Mouse (Mus musculus) neural tube, embryonic 13.5 days (tissue): ENCODE data around the gene Phxr2. TPM values are rescaled to one million over a fixed set of nuclear protein-coding genes. Genes with fewer than 3 reads are reported as not detected.
"Not testable (repeated sequence)": the region's sequence is repeated elsewhere in the genome, so short reads cannot be mapped to it uniquely, and the experiment has no call there.

Experiments
- ATAC-seq: fragments of 200-750 bp; cut with Nextera tagmentation; 2 replicates; pipeline ENCODE4 v1.8.0; 2017; ENCODE audit warnings: low read depth, mild to moderate bottlenecking, moderate TSS enrichment, moderate library complexity
- H3K27ac ChIP-seq: fragments of 300-500 bp; sonication (generic); replicated peaks from 2 replicates; pipeline ENCODE4 v1.5.1; 2015; ENCODE audit warnings: moderate library complexity, mild to moderate bottlenecking, inconsistent platforms
- H3K27me3 ChIP-seq: fragments of 300-500 bp; sonication (generic); 2 replicates; pipeline ENCODE4 v1.6.1; 2015; ENCODE audit warnings: mild to moderate bottlenecking, inconsistent platforms
- H3K36me3 ChIP-seq: fragments of 300-500 bp; sonication (generic); 2 replicates; pipeline ENCODE4 v1.6.1; 2015; ENCODE audit warnings: mild to moderate bottlenecking, inconsistent platforms
- H3K4me1 ChIP-seq: fragments of 300-500 bp; sonication (generic); replicated peaks from 2 replicates; pipeline ENCODE4 v1.6.1; 2015; ENCODE audit warnings: inconsistent platforms
- H3K4me2 ChIP-seq: fragments of 300-500 bp; sonication (generic); 2 replicates; pipeline ENCODE4 v1.6.1; 2015; ENCODE audit warnings: inconsistent platforms, mild to moderate bottlenecking, moderate library complexity
- H3K4me3 ChIP-seq: fragments of 300-500 bp; sonication (generic); 2 replicates; pipeline ENCODE4 v1.5.1; 2015; ENCODE audit warnings: mild to moderate bottlenecking, inconsistent platforms
- H3K9ac ChIP-seq: fragments of 300-500 bp; sonication (generic); 2 replicates; pipeline ENCODE4 v1.6.1; 2015; ENCODE audit warnings: moderate library complexity, mild to moderate bottlenecking, inconsistent platforms
- H3K9me3 ChIP-seq: fragments of 300-500 bp; sonication (generic); 2 replicates; pipeline ENCODE4 v1.6.1; 2016; ENCODE audit warnings: inconsistent platforms
- WGBS: fragments of 180-500 bp; shearing (Covaris S2); methylation state at CpG from one replicate; pipeline ENCODE4 v1.1.7; 2015; 5-methylcytosine and 5-hydroxymethylcytosine counted together
- polyA plus RNA-seq: library from polyadenylated mRNA; unstranded; fragments of >200 nt; fragmentation: Nextera tagmentation; extraction: Ambion mirVana; gene quantifications from 2 replicates; pipeline ENCODE4 v1.2.1, GENCODE M21; 2015

Gene Phxr2
- polyA plus RNA-seq, 1 experiment from 2014 or later, result not detected

GRCm38 (mm10) chr10:99157697-99158096, 31.6 kb upstream of the Phxr2 start:
- WGBS, result 94% methylated on average over 10 of the region's 10 CpGs
- H3K4me3 ChIP-seq, H3K27ac ChIP-seq, H3K27me3 ChIP-seq, ATAC-seq, H3K9ac ChIP-seq, H3K9me3 ChIP-seq, H3K4me1 ChIP-seq, H3K4me2 ChIP-seq: not testable (repeated sequence)
- peaks cover 19% of the 10 kb centered on the region for H3K36me3 ChIP-seq

GRCm38 (mm10) chr10:99156808-99157207, 30.7 kb upstream of the Phxr2 start:
- no peaks in the 10 kb centered on the region for H3K4me1 ChIP-seq
- no peak overlapping the region for H3K9ac ChIP-seq
- 92% methylated on average over 5 of the region's 5 CpGs for WGBS
- no peak for ATAC-seq
- H3K4me2 ChIP-seq, result no peak overlapping the region
- no peaks in the 10 kb centered on the region for H3K9me3 ChIP-seq
- peaks cover 19% of the 10 kb centered on the region for H3K36me3 ChIP-seq
- no peak overlapping the region for H3K27ac ChIP-seq
- H3K4me3 ChIP-seq, result no peak overlapping the region
- H3K27me3 ChIP-seq, result no peaks in the 10 kb centered on the region

- Histone ChIP-seq H3K4me2 (no peak overlapping the region), H3K9ac (no peak overlapping the region), H3K4me3 (no peak overlapping the region), H3K4me1 (no peaks in the 10 kb centered on the region), H3K27ac (no peak overlapping the region), H3K36me3 (peaks cover 21% of the 10 kb centered on the region), H3K27me3 (no peaks in the 10 kb centered on the region), H3K9me3 (no peaks in the 10 kb centered on the region)
- 87% methylated on average over 8 of the region's 8 CpGs for WGBS
- no peak for ATAC-seq
These were observed 28.5 kb upstream of the Phxr2 start for GRCm38 (mm10) chr10:99154635-99155034.

- no peak for ATAC-seq
- WGBS, result 92% methylated on average over 6 of the region's 6 CpGs
These were observed 25.9 kb upstream of the Phxr2 start for GRCm38 (mm10) chr10:99152063-99152462.

GRCm38 (mm10) chr10:99151580-99151979, 25.5 kb upstream of the Phxr2 start:
- Histone ChIP-seq H3K4me2 (no peak overlapping the region), H3K27ac (no peak overlapping the region), H3K27me3 (no peaks in the 10 kb centered on the region), H3K4me3 (no peak overlapping the region), H3K36me3 (peaks cover 21% of the 10 kb centered on the region), H3K9me3 (no peaks in the 10 kb centered on the region), H3K9ac (no peak overlapping the region), H3K4me1 (no peaks in the 10 kb centered on the region)
- no peak for ATAC-seq
- 100% methylated on average over 1 of the region's 1 CpGs for WGBS

More at GRCm38 (mm10) chr10:99152063-99152462, 25.9 kb upstream of the Phxr2 start:
- Histone ChIP-seq H3K27me3 (no peaks in the 10 kb centered on the region), H3K4me2 (no peak overlapping the region), H3K9me3 (no peaks in the 10 kb centered on the region), H3K36me3 (peaks cover 24% of the 10 kb centered on the region), H3K4me1 (no peaks in the 10 kb centered on the region), H3K9ac (no peak overlapping the region), H3K27ac (no peak overlapping the region), H3K4me3 (no peak overlapping the region)

- Histone ChIP-seq H3K36me3 (peaks cover 21% of the 10 kb centered on the region; the same call in 1 of the 2 replicates), H3K4me2 (no peak overlapping the region), H3K9ac (no peak overlapping the region), H3K4me3 (no peak overlapping the region), H3K27ac (no peak overlapping the region), H3K4me1 (no peaks in the 10 kb centered on the region), H3K9me3 (no peaks in the 10 kb centered on the region), H3K27me3 (no peaks in the 10 kb centered on the region)
- no peak for ATAC-seq
- WGBS, result 92% methylated on average over 6 of the region's 6 CpGs
These were observed 23.9 kb upstream of the Phxr2 start for GRCm38 (mm10) chr10:99150016-99150415.

GRCm38 (mm10) chr10:99146596-99146995, 20.5 kb upstream of the Phxr2 start:
- Histone ChIP-seq H3K27me3 (no peaks in the 10 kb centered on the region), H3K4me2 (no peak overlapping the region), H3K4me1 (no peaks in the 10 kb centered on the region), H3K27ac (no peak overlapping the region), H3K9ac (no peak overlapping the region), H3K36me3 (0 out of 2 replicates have a peak, but pooled peaks cover 13% of the 10 kb centered on the region), H3K4me3 (no peak overlapping the region), H3K9me3 (no peaks in the 10 kb centered on the region)
- ATAC-seq, result no peak
- 93% methylated on average over 8 of the region's 8 CpGs for WGBS

GRCm38 (mm10) chr10:99145611-99146010, 19.5 kb upstream of the Phxr2 start:
- Histone ChIP-seq H3K4me2 (no peak overlapping the region), H3K27me3 (no peaks in the 10 kb centered on the region), H3K4me1 (no peaks in the 10 kb centered on the region), H3K4me3 (no peak overlapping the region), H3K27ac (no peak overlapping the region), H3K9ac (no peak overlapping the region), H3K9me3 (no peaks in the 10 kb centered on the region), H3K36me3 (0 out of 2 replicates have a peak, but pooled peaks cover 13% of the 10 kb centered on the region)
- WGBS, result 84% methylated on average over 8 of the region's 8 CpGs
- no peak for ATAC-seq

- Histone ChIP-seq H3K4me3 (no peak overlapping the region), H3K27me3 (no peaks in the 10 kb centered on the region), H3K4me2 (no peak overlapping the region), H3K9ac (no peak overlapping the region), H3K36me3 (peaks cover 19% of the 10 kb centered on the region; the same call in 1 of the 2 replicates), H3K27ac (no peak overlapping the region), H3K4me1 (peaks cover 13% of the 10 kb centered on the region; the same call in 1 of the 2 replicates), H3K9me3 (no peaks in the 10 kb centered on the region)
- ATAC-seq, result no peak
- 64% methylated on average over 5 of the region's 5 CpGs for WGBS
These were observed 10.2 kb upstream of the Phxr2 start for GRCm38 (mm10) chr10:99136337-99136736.

GRCm38 (mm10) chr10:99133321-99133875, 7.3 kb upstream of the Phxr2 start:
- H3K9ac ChIP-seq, result no peak overlapping the region

GRCm38 (mm10) chr10:99132595-99133272, 6.6 kb upstream of the Phxr2 start:
- Histone ChIP-seq H3K9me3 (no peaks in the 10 kb centered on the region), H3K27me3 (no peaks in the 10 kb centered on the region), H3K36me3 (peaks cover 29% of the 10 kb centered on the region), H3K4me3 (no peak overlapping the region), H3K4me2 (no peak overlapping the region), H3K27ac (no peak overlapping the region), H3K4me1 (peaks cover 25% of the 10 kb centered on the region), H3K9ac (no peak overlapping the region)
- ATAC-seq, result no peak
- 89% methylated on average over 11 of the region's 11 CpGs for WGBS

More at GRCm38 (mm10) chr10:99133321-99133875, 7.3 kb upstream of the Phxr2 start:
- H3K9me3 ChIP-seq, result no peaks in the 10 kb centered on the region
- peaks cover 30% of the 10 kb centered on the region; the same call in 1 of the 2 replicates for H3K36me3 ChIP-seq
- peaks cover 25% of the 10 kb centered on the region for H3K4me1 ChIP-seq
- H3K4me3 ChIP-seq, result no peak overlapping the region
- H3K27ac ChIP-seq, result no peak overlapping the region
- no peaks in the 10 kb centered on the region for H3K27me3 ChIP-seq
- H3K4me2 ChIP-seq, result no peak overlapping the region
- WGBS, result 95% methylated on average over 16 of the region's 16 CpGs
- no peak for ATAC-seq

- Histone ChIP-seq H3K27ac (no peak overlapping the region), H3K9me3 (no peaks in the 10 kb centered on the region), H3K9ac (no peak overlapping the region), H3K27me3 (no peaks in the 10 kb centered on the region), H3K4me1 (peaks cover 25% of the 10 kb centered on the region), H3K36me3 (peaks cover 35% of the 10 kb centered on the region), H3K4me2 (no peak overlapping the region), H3K4me3 (no peak overlapping the region)
- ATAC-seq, result no peak
- WGBS, result 68% methylated on average over 6 of the region's 6 CpGs
These were observed 6.1 kb upstream of the Phxr2 start for GRCm38 (mm10) chr10:99132189-99132588.
